12 mouse cellular contexts compared by ENCODE assay signal in genomic region chr19:19347017-19347416, GRCm38 (mm10).
DNase-seq lines count a peak whose midpoint lies in the region; ATAC-seq and TF ChIP-seq lines count a peak whose summit lies in the region.
"Had no signal": no experiment of that assay in that cellular context is flagged by ENCODE, and none has a peak within 500 bp of the region (broad histone marks: within the 10 kb centered on the region; RNA-seq: fewer than 3 reads in every experiment).

No protein-coding gene starts in this region.

- H3K27me3 ChIP-seq in forebrain, postnatal 0 days (ENCODE audit: insufficient read depth, low read length) = no peaks in the 10 kb centered on the region
- no peaks in the 10 kb centered on the region for H3K27me3 ChIP-seq in forebrain, embryonic 13.5 days
- H3K27me3 ChIP-seq in ES-Bruce4 (ENCODE audit: control insufficient read depth, insufficient read depth, low read length, poor library complexity, severe bottlenecking) = no peaks in the 10 kb centered on the region; the same call in 1 of the 2 replicates
- H3K27me3 ChIP-seq: neural tube, embryonic 13.5 days had no signal

- H3K4me3 ChIP-seq in forebrain, postnatal 0 days (ENCODE audit: low read depth, low read length) = no peak overlapping the region
- no peak overlapping the region for H3K4me3 ChIP-seq in forebrain, embryonic 13.5 days
- no peak overlapping the region for H3K4me3 ChIP-seq in ES-Bruce4 (ENCODE audit: low read depth, low read length)
- H3K4me3 ChIP-seq: neural tube, embryonic 13.5 days had no signal

- intact Hi-C loops in left cerebral cortex, postnatal 4 days (cut with DNase I) = no loop called here
- intact Hi-C loops in left cerebral cortex, postnatal 10 days (cut with DNase I) = no loop called here

- 0 out of 2 replicates have a peak, but pooled peaks cover 7% of the 10 kb centered on the region for H3K4me1 ChIP-seq in forebrain, postnatal 0 days (ENCODE audit: insufficient read depth)
- peaks cover 10% of the 10 kb centered on the region for H3K4me1 ChIP-seq in forebrain, embryonic 13.5 days
- H3K4me1 ChIP-seq in ES-Bruce4 (ENCODE audit: control insufficient read depth, insufficient read depth, low read length) = no peaks in the 10 kb centered on the region

- H3K27ac ChIP-seq in forebrain, postnatal 0 days (ENCODE audit: low read depth, low read length) = no peak overlapping the region
- no peak overlapping the region for H3K27ac ChIP-seq in forebrain, embryonic 13.5 days
- no peak overlapping the region for H3K27ac ChIP-seq in ES-Bruce4 (ENCODE audit: insufficient read depth, low read length)
- H3K27ac ChIP-seq: neural tube, embryonic 13.5 days had no signal

- no peak for DNase-seq in forebrain, postnatal 0 days
- peak; percentile 30 for DNase-seq in left cerebral cortex, postnatal 4 days
- no peak for DNase-seq in left cerebral cortex, postnatal 10 days (ENCODE audit: extremely low spot score in 1 of 2, low spot score in 2 of 2)
- peak; percentile 8 to 45 for DNase-seq in adrenal gland, postnatal 36 days
- DNase-seq in ovary, postnatal 10 days (ENCODE audit: low spot score) = no peak
- DNase-seq: layer of hippocampus, adult 9-11 months had no signal

- 0 out of 2 replicates have a peak, but pooled peaks have one; percentile 7 for TF ChIP-seq CTCF in forebrain, postnatal 0 days (IDR thresholded peaks at IDR 0.05; ENCODE audit: low read depth)
- TF ChIP-seq CTCF in ES-Bruce4 (IDR thresholded peaks at IDR 0.05; ENCODE audit: low read depth, low read length) = peak; percentile 2

- no peak for TF ChIP-seq POLR2A in ES-Bruce4 (IDR thresholded peaks at IDR 0.05; ENCODE audit: insufficient read depth, low read length)

- no peak overlapping the region for H3K4me2 ChIP-seq in forebrain, postnatal 0 days (ENCODE audit: low read depth)
- H3K4me2 ChIP-seq in forebrain, embryonic 13.5 days = no peak overlapping the region
- H3K4me2 ChIP-seq: neural tube, embryonic 13.5 days had no signal

- H3K9me3 ChIP-seq in forebrain, postnatal 0 days (ENCODE audit: low read length) = no peaks in the 10 kb centered on the region
- H3K9me3 ChIP-seq in forebrain, embryonic 13.5 days (replicated peaks) = no peaks in the 10 kb centered on the region
- no peaks in the 10 kb centered on the region for H3K9me3 ChIP-seq in ES-Bruce4 (replicated peaks; ENCODE audit: control insufficient read depth, insufficient read depth, low read length, poor library complexity, severe bottlenecking)
- H3K9me3 ChIP-seq: G1E; neural tube, embryonic 13.5 days had no signal

- ATAC-seq in forebrain, postnatal 0 days = no peak
- ATAC-seq in forebrain, embryonic 13.5 days = no peak
- no peak for ATAC-seq in erythroblast, adult 5-6 weeks (replicated peaks; ENCODE audit: low FRiP score, poor library complexity, severe bottlenecking)
- ATAC-seq: forebrain, embryonic 16.5 days had no signal

- no peak for TF ChIP-seq EP300 in ES-Bruce4 (IDR thresholded peaks at IDR 0.05; ENCODE audit: insufficient read depth, low read depth, low read length)

- H3K9ac ChIP-seq in forebrain, postnatal 0 days = no peak overlapping the region
- no peak overlapping the region for H3K9ac ChIP-seq in forebrain, embryonic 13.5 days
- H3K9ac ChIP-seq in ES-Bruce4 (ENCODE audit: low read depth, poor library complexity, severe bottlenecking) = no peak overlapping the region
- H3K9ac ChIP-seq: neural tube, embryonic 13.5 days had no signal

- WGBS in forebrain, postnatal 0 days = 52% methylated on average over 2 of the region's 2 CpGs
- 47% methylated on average over 2 of the region's 2 CpGs for WGBS in forebrain, embryonic 13.5 days

- no peaks in the 10 kb centered on the region for H3K36me3 ChIP-seq in forebrain, postnatal 0 days (ENCODE audit: insufficient read depth)
- no peaks in the 10 kb centered on the region for H3K36me3 ChIP-seq in forebrain, embryonic 13.5 days (ENCODE audit: poor library complexity, severe bottlenecking)
- H3K36me3 ChIP-seq in ES-Bruce4 (ENCODE audit: control insufficient read depth, insufficient read depth, low read length, poor library complexity, severe bottlenecking) = no peaks in the 10 kb centered on the region
- H3K36me3 ChIP-seq: G1E; neural tube, embryonic 13.5 days had no signal

Comparison
In these comparisons a context has a peak if more than half of its experiments do, and no peak if none do; other contexts are left out.
1. DNase-seq: peak in left cerebral cortex, postnatal 4 days (single experiment) and adrenal gland, postnatal 36 days (2 of 2); none in forebrain, postnatal 0 days (single experiment), left cerebral cortex, postnatal 10 days (0 of 2) and ovary, postnatal 10 days (single experiment).